Mouse (Mus musculus): Measurements from ENCODE around the gene Vmn2r22.
"Not testable (repeated sequence)": the region's sequence is repeated elsewhere in the genome, so short reads cannot be mapped to it uniquely, and the experiment has no call there.

The Vmn2r22 gene

DNA sequence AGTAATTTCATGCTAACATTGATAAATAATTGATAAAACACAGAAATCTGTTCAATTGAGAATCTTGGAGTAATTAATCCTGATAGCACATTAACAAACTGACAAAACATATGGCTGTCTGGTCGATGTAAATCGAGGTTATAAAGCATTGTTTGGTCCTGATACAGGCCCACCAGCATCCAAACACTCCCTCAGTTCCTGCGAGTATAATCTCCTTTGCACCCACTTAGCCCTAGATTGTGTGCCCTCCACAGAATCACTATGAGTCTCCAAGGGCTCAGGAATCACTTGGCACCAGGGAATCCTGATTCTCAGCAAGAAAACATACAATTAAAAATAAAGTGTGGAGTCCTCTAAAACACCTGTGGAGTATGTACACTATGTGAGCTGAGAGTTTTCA is at the start of gene Vmn2r22:
Gene Vmn2r22 (minus strand): TSS at position 101 of the 400 bp plus-strand sequence.
- not testable (repeated sequence) for DNase-seq (ENCODE audit: low read depth)

DNA sequence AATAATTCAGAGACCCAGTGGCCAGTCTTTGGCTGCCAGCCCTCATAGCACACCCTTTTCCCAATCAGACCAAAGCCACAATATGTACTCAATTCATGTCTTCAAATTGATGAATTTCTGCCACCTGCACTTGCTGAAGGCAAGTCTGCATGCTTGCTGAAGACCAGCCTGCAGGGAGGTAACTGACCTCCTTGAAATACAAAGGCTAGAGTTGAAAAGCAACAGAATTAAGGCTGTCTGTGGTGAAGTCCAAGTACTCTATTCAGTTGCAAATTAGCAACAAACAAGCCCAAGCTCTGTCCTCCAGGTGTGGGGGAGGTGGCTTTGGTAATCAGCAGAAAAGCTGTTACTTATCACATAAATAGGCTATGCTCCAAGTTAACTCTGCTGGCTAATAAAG is 46.7 kb upstream of the Vmn2r22 start:
- DNase-seq (ENCODE audit: low read depth), result no peak

- not testable (repeated sequence) for DNase-seq (ENCODE audit: low read depth)
These were observed 46.1 kb upstream of the Vmn2r22 start for GRCm38 (mm10) chr6:123696639-123697038.

- no peak for DNase-seq (ENCODE audit: low read depth)
These were observed 6.5 kb upstream of the Vmn2r22 start for GRCm38 (mm10) chr6:123657040-123657439.

DNA sequence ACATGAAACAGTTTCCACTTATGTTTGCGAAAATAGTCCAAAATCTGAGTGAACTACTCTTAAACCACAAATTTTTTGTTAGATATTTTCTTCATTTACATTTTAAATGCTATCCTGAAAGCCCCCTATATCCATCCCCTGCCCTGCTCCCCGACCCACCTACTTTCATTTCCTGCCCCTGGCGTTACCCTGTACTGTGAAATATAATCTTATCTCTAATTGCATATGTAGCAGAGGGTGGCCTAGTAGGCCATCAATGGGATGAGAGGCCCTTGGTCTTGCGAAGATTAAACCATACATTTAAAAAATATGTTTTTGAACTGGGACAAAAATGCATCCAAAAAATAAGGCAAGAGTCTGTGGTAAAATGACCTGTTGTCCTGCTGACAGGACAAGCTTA is 11.1 kb downstream of the Vmn2r22 start:
- DNase-seq (ENCODE audit: low read depth), result not testable (repeated sequence)

- DNase-seq (ENCODE audit: low read depth), result not testable (repeated sequence)
These were observed 26.7 kb downstream of the Vmn2r22 start for GRCm38 (mm10) chr6:123623784-123624183.

GRCm38 (mm10) chr6:123588368-123588767 is 62.2 kb downstream of the Vmn2r22 start:
- DNase-seq (ENCODE audit: low read depth), result not testable (repeated sequence)

- not testable (repeated sequence) for DNase-seq (ENCODE audit: low read depth)
These were observed 62.7 kb downstream of the Vmn2r22 start for GRCm38 (mm10) chr6:123587796-123588328.

DNA sequence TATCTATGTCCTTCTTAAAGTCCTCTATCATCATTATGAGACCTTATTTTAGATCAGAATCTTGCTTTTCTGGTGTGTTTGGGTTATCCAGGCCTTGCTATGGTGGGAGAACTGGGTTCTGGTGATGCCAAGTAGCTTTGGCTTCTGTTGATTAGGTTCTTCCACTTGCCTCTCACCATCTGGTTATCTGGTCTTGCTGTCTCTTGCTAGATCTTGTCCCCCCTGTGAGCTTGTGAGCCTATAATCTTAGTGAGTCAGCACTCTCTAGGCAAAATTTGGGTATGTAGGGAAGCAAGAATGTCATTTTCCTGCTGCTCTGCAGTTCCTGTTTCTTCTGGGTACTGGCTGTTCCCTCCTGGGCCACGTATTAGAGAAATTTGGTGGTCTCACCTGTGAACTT is 66.5 kb downstream of the Vmn2r22 start:
- not testable (repeated sequence) for DNase-seq (ENCODE audit: low read depth)

GRCm38 (mm10) chr6:123574698-123575097 is 75.8 kb downstream of the Vmn2r22 start:
- DNase-seq (ENCODE audit: low read depth), result not testable (repeated sequence)

All from naive thymus-derived CD4-positive, alpha-beta T cell, adult 2 months (primary cell).